Mouse (Mus musculus): Measurements from ENCODE around the gene Rac1. TPM values are rescaled to one million over a fixed set of nuclear protein-coding genes. Genes with fewer than 3 reads are reported as not detected.

The Rac1 gene
- polyA plus RNA-seq, 1 experiment from 2014 or later, result 452 TPM

- ATAC-seq (ENCODE audit: low FRiP score, low read depth), result no peak
- no peak overlapping the region for H3K4me2 ChIP-seq (replicated peaks)
- H3K36me3 ChIP-seq, result peaks cover 19% of the 10 kb centered on the region
- H3K27me3 ChIP-seq (replicated peaks), result no peaks in the 10 kb centered on the region
- no peak overlapping the region for H3K4me3 ChIP-seq
- peaks cover 11% of the 10 kb centered on the region for H3K4me1 ChIP-seq
- H3K9me3 ChIP-seq, result no peaks in the 10 kb centered on the region
- H3K9ac ChIP-seq, result no peak overlapping the region
- H3K27ac ChIP-seq, result no peak overlapping the region
- WGBS, result 85% methylated on average over 2 of the region's 2 CpGs
Observed at GRCm38 (mm10) chr5:143520415-143520814, 7.4 kb downstream of the Rac1 start.

- no peak overlapping the region for H3K4me3 ChIP-seq
- no peaks in the 10 kb centered on the region for H3K27me3 ChIP-seq (replicated peaks)
- no peak overlapping the region for H3K27ac ChIP-seq
- no peak for ATAC-seq (ENCODE audit: low FRiP score, low read depth)
- no peak overlapping the region for H3K4me2 ChIP-seq (replicated peaks)
- no peaks in the 10 kb centered on the region for H3K4me1 ChIP-seq
- peaks cover 34% of the 10 kb centered on the region for H3K36me3 ChIP-seq
- WGBS, result 92% methylated on average over 6 of the region's 6 CpGs
- H3K9me3 ChIP-seq, result no peaks in the 10 kb centered on the region
- no peak overlapping the region for H3K9ac ChIP-seq
Observed at GRCm38 (mm10) chr5:143518045-143518591, 9.7 kb downstream of the Rac1 start.

- Histone ChIP-seq H3K27me3 (replicated peaks) (no peaks in the 10 kb centered on the region), H3K27ac (no peak overlapping the region), H3K36me3 (peaks cover 38% of the 10 kb centered on the region), H3K4me3 (no peak overlapping the region), H3K4me2 (replicated peaks) (no peak overlapping the region), H3K4me1 (no peaks in the 10 kb centered on the region), H3K9me3 (no peaks in the 10 kb centered on the region), H3K9ac (no peak overlapping the region)
- 88% methylated on average over 6 of the region's 6 CpGs for WGBS
- ATAC-seq (ENCODE audit: low FRiP score, low read depth), result no peak
Observed at GRCm38 (mm10) chr5:143517436-143517835, 10.4 kb downstream of the Rac1 start.

GRCm38 (mm10) chr5:143517005-143517404, 10.8 kb downstream of the Rac1 start:
- Histone ChIP-seq H3K36me3 (peaks cover 39% of the 10 kb centered on the region), H3K9me3 (no peaks in the 10 kb centered on the region), H3K4me3 (no peak overlapping the region), H3K9ac (no peak overlapping the region), H3K4me1 (no peaks in the 10 kb centered on the region), H3K27me3 (replicated peaks) (no peaks in the 10 kb centered on the region), H3K27ac (no peak overlapping the region), H3K4me2 (replicated peaks) (no peak overlapping the region)
- WGBS, result 92% methylated on average over 11 of the region's 11 CpGs
- ATAC-seq (ENCODE audit: low FRiP score, low read depth), result no peak

- H3K4me2 ChIP-seq (replicated peaks), result no peak overlapping the region
- no peaks in the 10 kb centered on the region for H3K9me3 ChIP-seq
- H3K27ac ChIP-seq, result no peak overlapping the region
- no peak overlapping the region for H3K9ac ChIP-seq
- peaks cover under 1% of the 10 kb centered on the region; the same call in 1 of the 2 replicates for H3K4me1 ChIP-seq
- ATAC-seq (ENCODE audit: low FRiP score, low read depth), result no peak
- WGBS, result 89% methylated on average over 5 of the region's 5 CpGs
- peaks cover 41% of the 10 kb centered on the region for H3K36me3 ChIP-seq
- H3K27me3 ChIP-seq (replicated peaks), result no peaks in the 10 kb centered on the region
- no peak overlapping the region for H3K4me3 ChIP-seq
Observed at GRCm38 (mm10) chr5:143514878-143515277, 13.0 kb downstream of the Rac1 start.

- Histone ChIP-seq H3K36me3 (peaks cover 49% of the 10 kb centered on the region), H3K27ac (no peak overlapping the region), H3K4me3 (no peak overlapping the region), H3K9me3 (no peaks in the 10 kb centered on the region), H3K4me2 (replicated peaks) (no peak overlapping the region), H3K4me1 (peaks cover 12% of the 10 kb centered on the region; the same call in 1 of the 2 replicates), H3K9ac (no peak overlapping the region), H3K27me3 (replicated peaks) (no peaks in the 10 kb centered on the region)
- WGBS, result 94% methylated on average over 4 of the region's 4 CpGs
- no peak for ATAC-seq (ENCODE audit: low FRiP score, low read depth)
Observed at GRCm38 (mm10) chr5:143512305-143512704, 15.5 kb downstream of the Rac1 start.

- no peak overlapping the region for H3K4me2 ChIP-seq (replicated peaks)
- ATAC-seq (ENCODE audit: low FRiP score, low read depth), result no peak
- H3K27ac ChIP-seq, result no peak overlapping the region
- H3K4me3 ChIP-seq, result no peak overlapping the region
- no peaks in the 10 kb centered on the region for H3K27me3 ChIP-seq (replicated peaks)
- H3K9me3 ChIP-seq, result no peaks in the 10 kb centered on the region
- WGBS, result 89% methylated on average over 4 of the region's 4 CpGs
- no peak overlapping the region for H3K9ac ChIP-seq
- peaks cover 48% of the 10 kb centered on the region for H3K36me3 ChIP-seq
- H3K4me1 ChIP-seq, result peaks cover 12% of the 10 kb centered on the region; the same call in 1 of the 2 replicates
Observed at GRCm38 (mm10) chr5:143511577-143511976, 16.3 kb downstream of the Rac1 start.

GRCm38 (mm10) chr5:143509737-143510136, 18.1 kb downstream of the Rac1 start:
- H3K9me3 ChIP-seq, result no peaks in the 10 kb centered on the region
- peaks cover 50% of the 10 kb centered on the region for H3K36me3 ChIP-seq
- H3K4me2 ChIP-seq (replicated peaks), result no peak overlapping the region
- H3K4me1 ChIP-seq, result peaks cover 12% of the 10 kb centered on the region; the same call in 1 of the 2 replicates
- no peak overlapping the region for H3K9ac ChIP-seq
- H3K27me3 ChIP-seq (replicated peaks), result no peaks in the 10 kb centered on the region
- ATAC-seq (ENCODE audit: low FRiP score, low read depth), result no peak
- H3K27ac ChIP-seq, result no peak overlapping the region
- WGBS, result 88% methylated on average over 11 of the region's 11 CpGs
- H3K4me3 ChIP-seq, result no peak overlapping the region

- no peaks in the 10 kb centered on the region for H3K27me3 ChIP-seq (replicated peaks)
- peaks cover 12% of the 10 kb centered on the region; the same call in 1 of the 2 replicates for H3K4me1 ChIP-seq
- no peak overlapping the region for H3K9ac ChIP-seq
- 83% methylated on average over 9 of the region's 9 CpGs for WGBS
- H3K4me3 ChIP-seq, result no peak overlapping the region
- H3K27ac ChIP-seq, result no peak overlapping the region
- H3K36me3 ChIP-seq, result peaks cover 49% of the 10 kb centered on the region
- H3K4me2 ChIP-seq (replicated peaks), result no peak overlapping the region
- H3K9me3 ChIP-seq, result no peaks in the 10 kb centered on the region
- ATAC-seq (ENCODE audit: low FRiP score, low read depth), result no peak
Observed at GRCm38 (mm10) chr5:143509294-143509693, 18.5 kb downstream of the Rac1 start.

GRCm38 (mm10) chr5:143505545-143505944, 22.3 kb downstream of the Rac1 start:
- no peak overlapping the region for H3K9ac ChIP-seq
- ATAC-seq (ENCODE audit: low FRiP score, low read depth), result no peak
- peaks cover 12% of the 10 kb centered on the region; the same call in 1 of the 2 replicates for H3K4me1 ChIP-seq
- H3K4me3 ChIP-seq, result no peak overlapping the region
- H3K9me3 ChIP-seq, result no peaks in the 10 kb centered on the region
- H3K4me2 ChIP-seq (replicated peaks), result no peak overlapping the region
- WGBS, result 90% methylated on average over 7 of the region's 7 CpGs
- no peak overlapping the region for H3K27ac ChIP-seq
- peaks cover 53% of the 10 kb centered on the region for H3K36me3 ChIP-seq
- no peaks in the 10 kb centered on the region for H3K27me3 ChIP-seq (replicated peaks)

- WGBS, result 89% methylated on average over 8 of the region's 8 CpGs
- Histone ChIP-seq H3K4me3 (no peak overlapping the region), H3K36me3 (peaks cover 53% of the 10 kb centered on the region), H3K9me3 (no peaks in the 10 kb centered on the region), H3K27me3 (replicated peaks) (no peaks in the 10 kb centered on the region), H3K4me1 (peaks cover 12% of the 10 kb centered on the region; the same call in 1 of the 2 replicates), H3K4me2 (replicated peaks) (no peak overlapping the region), H3K27ac (no peak overlapping the region), H3K9ac (no peak overlapping the region)
- no peak for ATAC-seq (ENCODE audit: low FRiP score, low read depth)
Observed at GRCm38 (mm10) chr5:143505056-143505455, 22.8 kb downstream of the Rac1 start.

GRCm38 (mm10) chr5:143504453-143504852, 23.4 kb downstream of the Rac1 start:
- Histone ChIP-seq H3K9me3 (no peaks in the 10 kb centered on the region), H3K27me3 (replicated peaks) (no peaks in the 10 kb centered on the region), H3K4me1 (0 out of 2 replicates have a peak, but pooled peaks cover 9% of the 10 kb centered on the region), H3K27ac (no peak overlapping the region), H3K4me2 (replicated peaks) (no peak overlapping the region), H3K9ac (no peak overlapping the region), H3K4me3 (no peak overlapping the region), H3K36me3 (peaks cover 56% of the 10 kb centered on the region)
- ATAC-seq (ENCODE audit: low FRiP score, low read depth), result no peak
- 69% methylated on average over 3 of the region's 3 CpGs for WGBS

GRCm38 (mm10) chr5:143503740-143504139, 24.1 kb downstream of the Rac1 start:
- H3K9ac ChIP-seq, result no peak overlapping the region
- H3K9me3 ChIP-seq, result no peaks in the 10 kb centered on the region
- H3K4me2 ChIP-seq (replicated peaks), result no peak overlapping the region
- H3K27ac ChIP-seq, result no peak overlapping the region
- H3K4me3 ChIP-seq, result no peak overlapping the region
- no peaks in the 10 kb centered on the region for H3K27me3 ChIP-seq (replicated peaks)
- WGBS, result 96% methylated on average over 6 of the region's 6 CpGs
- no peak for ATAC-seq (ENCODE audit: low FRiP score, low read depth)
- H3K36me3 ChIP-seq, result peaks cover 58% of the 10 kb centered on the region
- 0 out of 2 replicates have a peak, but pooled peaks cover 9% of the 10 kb centered on the region for H3K4me1 ChIP-seq

Data from neural tube, embryonic 12.5 days (tissue).